Mouse (Mus musculus): ENCODE data around the gene Hdgf. TPM values are rescaled to one million over a fixed set of nuclear protein-coding genes. Genes with fewer than 3 reads are reported as not detected.

The Hdgf gene
- total and polyA plus RNA-seq, 3 experiments = 199 to 468 (median 215) TPM

GRCm38 (mm10) chr3:87886004-87886365 is 20.1 kb upstream of the Hdgf start:
- H3K27ac ChIP-seq (ENCODE audit: insufficient read depth, low read depth) = no peak overlapping the region
- in situ Hi-C loops (cut with MboI; ENCODE audit: low pct_ligation_motif_present, low pct_unique_long_range_greater_than_20kb, low sequenced_read_pairs) = no loop called here

GRCm38 (mm10) chr3:87886416-87886815 is 19.7 kb upstream of the Hdgf start:
- Histone ChIP-seq H3K9me3 (replicated peaks; ENCODE audit: low read length) (peaks cover 5% of the 10 kb centered on the region), H3K27me3 (replicated peaks) (no peaks in the 10 kb centered on the region), H3K9ac (ENCODE audit: insufficient read depth, low read depth) (peak overlapping the region; percentile 10; the same call in 1 of the 2 replicates), H3K79me2 (replicated peaks; ENCODE audit: control insufficient read depth, extremely low read depth, insufficient read depth, poor library complexity, severe bottlenecking) (peaks cover 30% of the 10 kb centered on the region), H3K4me1 (ENCODE audit: control insufficient read depth in 1 of 2, insufficient read depth in 2 of 2) (peaks cover 10 to 26% of the 10 kb centered on the region in 2 experiments), H3K4me3 (replicated peaks in 1 of 3; ENCODE audit: low read depth in 2 of 3, low read length in 2 of 3, poor library complexity in 1 of 3) (peak overlapping the region in 2 of 3 experiments; percentile 95), H3K4me2 (ENCODE audit: insufficient read depth, low read depth, poor library complexity, severe bottlenecking) (peak overlapping the region; percentile 34; the same call in 1 of the 2 replicates), H3K36me3 (replicated peaks in 1 of 2; ENCODE audit: control insufficient read depth in 1 of 2, insufficient read depth in 1 of 2, low read length in 1 of 2) (peaks cover 5 to 12% of the 10 kb centered on the region in 2 experiments), H3K27ac (ENCODE audit: insufficient read depth, low read depth) (no peak overlapping the region)
- no peak for DNase-seq (ENCODE audit: extremely low read depth)
- in situ Hi-C loops (cut with MboI; ENCODE audit: low pct_ligation_motif_present, low pct_unique_long_range_greater_than_20kb, low sequenced_read_pairs) = no loop called here
- dilution Hi-C loops (cut with MboI; ENCODE audit: extremely low pct_ligation_motif_present, extremely low pct_unique_long_range_greater_than_20kb, low sequenced_read_pairs) = no loop called here
- TF ChIP-seq ZNF384 (IDR thresholded peaks at IDR 0.05; ENCODE audit: low read depth, low read length) (no peak), ZMIZ1 (IDR thresholded peaks at IDR 0.05; ENCODE audit: low read depth, low read length) (no peak), ETS1 (conservative IDR thresholded peaks at IDR 0.05; ENCODE audit: low read depth, low read length) (no peak), MEF2A (IDR thresholded peaks at IDR 0.05; ENCODE audit: borderline replicate concordance, low read depth, low read length) (no peak), CHD2 (IDR thresholded peaks at IDR 0.05; ENCODE audit: low read length) (no peak), CTCF (conservative IDR thresholded peaks at IDR 0.05 in 1 of 2, IDR thresholded peaks at IDR 0.05 in 1 of 2; ENCODE audit: low read depth in 2 of 2, low read length in 2 of 2) (no peak), IRF4 (IDR thresholded peaks at IDR 0.05; ENCODE audit: low read depth, low read length) (no peak), HCFC1 (IDR thresholded peaks at IDR 0.05; ENCODE audit: low read depth, low read length) (no peak), TCF12 (IDR thresholded peaks at IDR 0.05; ENCODE audit: low read depth, low read length) (no peak), GABPA (IDR thresholded peaks at IDR 0.05; ENCODE audit: insufficient replicate concordance, low read depth, low read length) (no peak), NELFE (IDR thresholded peaks at IDR 0.05; ENCODE audit: low read depth, low read length) (no peak), E2F4 (IDR thresholded peaks at IDR 0.05; ENCODE audit: insufficient replicate concordance, low read depth, low read length) (no peak), USF1 (IDR thresholded peaks at IDR 0.05; ENCODE audit: low read depth, low read length) (no peak), RAD21 (IDR thresholded peaks at IDR 0.05; ENCODE audit: low read depth, low read length) (no peak), MAFK (IDR thresholded peaks at IDR 0.05; ENCODE audit: insufficient replicate concordance, low read length) (no peak), JUN (IDR thresholded peaks at IDR 0.05; ENCODE audit: insufficient read depth, low read depth, low read length) (no peak), SMC3 (IDR thresholded peaks at IDR 0.05; ENCODE audit: low read depth, low read length) (no peak), EP300 (IDR thresholded peaks at IDR 0.05; ENCODE audit: low read length) (no peak)

More at GRCm38 (mm10) chr3:87886004-87886365, 20.1 kb upstream of the Hdgf start:
- peak overlapping the region; percentile 86 to 95 (median 95) for H3K4me3 ChIP-seq (replicated peaks in 1 of 3; ENCODE audit: low read depth in 2 of 3, low read length in 2 of 3, poor library complexity in 1 of 3)
- peaks cover 10 to 26% of the 10 kb centered on the region in 2 experiments for H3K4me1 ChIP-seq (ENCODE audit: control insufficient read depth in 1 of 2, insufficient read depth in 2 of 2)
- H3K27me3 ChIP-seq (replicated peaks) = no peaks in the 10 kb centered on the region
- dilution Hi-C loops (cut with MboI; ENCODE audit: extremely low pct_ligation_motif_present, extremely low pct_unique_long_range_greater_than_20kb, low sequenced_read_pairs) = no loop called here
- 0 out of 2 replicates have a peak, but pooled peaks have one; percentile 11 for TF ChIP-seq NELFE (IDR thresholded peaks at IDR 0.05; ENCODE audit: low read depth, low read length)
- TF ChIP-seq ZNF384 (IDR thresholded peaks at IDR 0.05; ENCODE audit: low read depth, low read length) = peak; percentile 24; the same call in 1 of the 2 replicates
- TF ChIP-seq TCF12 (IDR thresholded peaks at IDR 0.05; ENCODE audit: low read depth, low read length) = no peak
- H3K79me2 ChIP-seq (replicated peaks; ENCODE audit: control insufficient read depth, extremely low read depth, insufficient read depth, poor library complexity, severe bottlenecking) = peaks cover 34% of the 10 kb centered on the region
- H3K9me3 ChIP-seq (replicated peaks; ENCODE audit: low read length) = peaks cover 5% of the 10 kb centered on the region
- DNase-seq (ENCODE audit: extremely low read depth) = no peak
- peaks cover 5 to 16% of the 10 kb centered on the region in 2 experiments for H3K36me3 ChIP-seq (replicated peaks in 1 of 2; ENCODE audit: control insufficient read depth in 1 of 2, insufficient read depth in 1 of 2, low read length in 1 of 2)
- H3K9ac ChIP-seq (ENCODE audit: insufficient read depth, low read depth) = peak overlapping the region; percentile 10; the same call in 1 of the 2 replicates
- H3K4me2 ChIP-seq (ENCODE audit: insufficient read depth, low read depth, poor library complexity, severe bottlenecking) = peak overlapping the region; percentile 34; the same call in 1 of the 2 replicates

Data from CH12.LX (cell line).